Mouse (Mus musculus) small intestine, adult 2 months (tissue): ENCODE data around the gene Slc7a6. TPM values are rescaled to one million over a fixed set of nuclear protein-coding genes. Genes with fewer than 3 reads are reported as not detected.
A peak's percentile ranks its signal among the peaks of the same experiment; 100 is the strongest.

Experiments
- H3K27ac ChIP-seq: fragments of 200-500 bp; 2 replicates; pipeline ENCODE4 v1.5.1; 2012; ENCODE audit warnings: low read depth, low read length, control low read depth, inconsistent platforms; ENCODE audit not compliant: insufficient read depth
- H3K27me3 ChIP-seq: fragments of 200-500 bp; 2 replicates; pipeline ENCODE4 v1.6.1; 2012; ENCODE audit warnings: mild to moderate bottlenecking, moderate library complexity, low read length, inconsistent platforms; ENCODE audit not compliant: control insufficient read depth, insufficient read depth
- H3K36me3 ChIP-seq: fragments of 200-500 bp; 2 replicates; pipeline ENCODE4 v1.6.1; 2012; ENCODE audit warnings: mild to moderate bottlenecking, low read length, control low read depth, inconsistent platforms; ENCODE audit not compliant: control insufficient read depth, insufficient read depth
- H3K4me1 ChIP-seq: fragments of 200-500 bp; 2 replicates; pipeline ENCODE4 v1.6.1; 2012; ENCODE audit warnings: low read length, inconsistent platforms, mixed read lengths; ENCODE audit not compliant: control insufficient read depth, insufficient read depth, insufficient read length
- H3K4me3 ChIP-seq: fragments of 200-500 bp; 2 replicates; pipeline ENCODE4 v1.5.1; 2012; ENCODE audit warnings: low read depth, mild to moderate bottlenecking, control low read depth, inconsistent platforms, low read length, moderate library complexity
- CTCF ChIP-seq: fragments of 200-500 bp; IDR thresholded peaks from 2 replicates; pipeline ENCODE4 v1.5.1; 2012; ENCODE audit warnings: low read depth, mild to moderate bottlenecking, control low read depth, inconsistent platforms, low read length, moderate library complexity, mixed read lengths; ENCODE audit not compliant: insufficient replicate concordance, insufficient read length; ENCODE audit errors: extremely low read depth
- POLR2A ChIP-seq: fragments of 200-500 bp; IDR thresholded peaks from 2 replicates; pipeline ENCODE4 v1.6.1; 2012; ENCODE audit warnings: low read depth, mild to moderate bottlenecking, control low read depth, inconsistent platforms, low read length, moderate library complexity
- WGBS: fragments of 180-500 bp; shearing (Covaris S2); methylation state at CpG from one replicate; pipeline ENCODE4 v1.1.7; 2018; 5-methylcytosine and 5-hydroxymethylcytosine counted together
- polyA plus RNA-seq: library from polyadenylated mRNA; depleted of rRNA; stranded (reverse); fragments of >200 nt; gene quantifications from 2 replicates; pipeline ENCODE4 v1.2.3, GENCODE M21; 2012

Slc7a6 gene
- polyA plus RNA-seq, 1 experiment: 6.2 TPM

DNA sequence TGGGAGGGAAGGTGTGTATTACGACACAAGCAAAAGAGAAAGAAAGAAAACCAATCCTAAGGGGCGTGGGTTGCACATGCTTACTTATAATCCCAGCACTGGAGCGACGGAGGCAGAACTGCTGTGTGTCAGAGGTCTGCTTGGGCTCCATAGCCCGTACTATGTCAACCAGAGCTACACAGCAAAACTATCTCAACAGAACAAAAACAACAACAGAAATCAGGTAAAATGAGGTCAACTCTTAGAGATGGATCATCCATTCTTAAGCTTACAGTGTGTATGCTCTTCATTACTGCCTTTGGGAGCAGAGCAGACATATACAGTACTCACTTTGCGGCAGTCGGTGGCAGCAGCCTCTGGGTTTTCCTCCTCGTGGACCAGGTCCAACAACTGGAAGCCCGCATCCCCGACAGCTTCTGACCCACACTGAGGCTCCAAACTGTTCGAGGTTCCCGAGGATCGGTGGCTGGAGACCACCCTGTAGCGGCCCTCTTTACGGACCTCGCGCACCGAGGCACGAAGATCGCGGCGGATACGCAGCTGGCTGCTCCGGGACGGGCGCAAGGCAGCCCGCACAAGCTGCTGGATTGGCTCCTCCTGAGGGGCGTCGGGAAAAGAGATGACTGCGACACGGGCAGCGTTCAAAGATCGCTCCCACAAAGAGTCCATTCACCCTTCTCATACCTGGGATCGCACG lies 41.5 kb downstream of the Slc7a6 start:
- TF ChIP-seq POLR2A (no peak), CTCF (no peak)
- under 1% methylated on average over 35 of the region's 35 CpGs for WGBS
- Histone ChIP-seq H3K4me1 (peaks cover 3% of the 10 kb centered on the region; the same call in 1 of the 2 replicates), H3K27ac (peak overlapping the region; percentile 70), H3K27me3 (no peaks in the 10 kb centered on the region), H3K4me3 (peak overlapping the region; percentile 91), H3K36me3 (peaks cover 16% of the 10 kb centered on the region)

DNA sequence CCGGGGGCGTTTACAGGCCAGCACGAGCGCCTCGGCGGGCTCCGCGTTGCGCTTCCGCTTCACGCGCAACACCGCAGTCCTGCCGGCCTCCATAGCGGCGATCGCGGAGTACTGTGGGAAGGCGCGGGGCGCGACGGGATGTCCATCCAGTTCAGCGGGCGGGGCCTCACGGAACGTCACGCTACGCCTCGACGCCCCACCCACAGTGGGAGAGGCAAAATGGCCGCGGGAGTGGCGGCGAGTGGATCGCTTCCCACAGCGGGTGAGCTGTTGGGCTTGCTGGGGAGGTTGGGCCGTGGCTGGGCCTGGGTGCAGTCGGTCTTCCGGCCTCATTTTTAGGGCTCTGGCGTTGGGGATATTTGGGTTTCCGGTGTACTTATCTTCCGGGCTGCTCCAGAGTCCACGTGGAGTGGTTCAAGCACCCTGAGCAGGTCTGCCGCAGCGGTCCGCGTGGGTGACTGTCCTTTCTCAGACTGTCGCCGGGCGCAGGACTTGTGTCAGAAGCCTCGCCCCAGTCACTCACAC lies 42.2 kb downstream of the Slc7a6 start, which contains the start of the genes Slc7a6os and Prmt7:
Gene Slc7a6os, minus strand, starts transcription at position 115 of the 525 bp plus-strand sequence.
Gene Prmt7, plus strand, starts transcription at position 116 of the 525 bp plus-strand sequence.
- Histone ChIP-seq H3K27me3 (no peaks in the 10 kb centered on the region), H3K4me1 (peaks cover 3% of the 10 kb centered on the region; the same call in 1 of the 2 replicates), H3K27ac (peak within 1 kb of the TSS; percentile 70), H3K36me3 (peaks cover 11% of the 10 kb centered on the region), H3K4me3 (peak within 1 kb of the TSS; percentile 91)
- WGBS: under 1% methylated on average over 52 of the region's 52 CpGs
- peak; percentile 91 for TF ChIP-seq POLR2A
- TF ChIP-seq CTCF: no peak

DNA sequence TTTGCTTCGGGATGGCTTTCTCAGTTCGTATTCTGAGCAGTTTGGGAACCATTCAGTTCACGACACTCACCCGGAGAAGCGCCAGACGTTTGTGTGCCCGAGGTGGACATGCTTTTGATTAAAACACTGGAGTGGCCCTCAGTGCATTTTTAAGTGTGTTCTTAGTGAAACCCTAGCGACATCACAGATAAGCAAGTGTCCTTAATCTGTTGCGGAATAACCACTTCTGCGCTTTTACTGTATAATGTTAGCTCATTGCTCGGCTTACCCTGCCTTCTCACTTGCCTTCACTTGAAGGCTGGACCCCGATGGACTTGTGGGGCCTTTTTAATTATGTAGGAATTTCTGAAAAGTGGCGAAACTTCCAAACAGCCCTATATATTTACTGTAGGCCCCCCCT lies 42.8 kb downstream of the Slc7a6 start:
- TF ChIP-seq POLR2A (no peak), CTCF (no peak)
- H3K4me3 ChIP-seq: peak overlapping the region; percentile 91
- H3K36me3 ChIP-seq: peaks cover 11% of the 10 kb centered on the region
- H3K27ac ChIP-seq: peak overlapping the region; percentile 4; the same call in 1 of the 2 replicates
- no peaks in the 10 kb centered on the region for H3K27me3 ChIP-seq
- WGBS: 2% methylated on average over 13 of the region's 13 CpGs
- peaks cover 3% of the 10 kb centered on the region; the same call in 1 of the 2 replicates for H3K4me1 ChIP-seq

- no peak for TF ChIP-seq POLR2A
- no peak for TF ChIP-seq CTCF
- Histone ChIP-seq H3K27ac (no peak overlapping the region), H3K4me1 (peaks cover 3% of the 10 kb centered on the region; the same call in 1 of the 2 replicates), H3K27me3 (no peaks in the 10 kb centered on the region), H3K36me3 (peaks cover 7% of the 10 kb centered on the region), H3K4me3 (no peak overlapping the region)
- WGBS: 96% methylated on average over 3 of the region's 3 CpGs
Measured at GRCm38 (mm10) chr8:106213959-106214358, 45.3 kb downstream of the Slc7a6 start.

GRCm38 (mm10) chr8:106219620-106220019 lies 51.0 kb downstream of the Slc7a6 start:
- H3K4me1 ChIP-seq: no peaks in the 10 kb centered on the region
- H3K36me3 ChIP-seq: peaks cover 16% of the 10 kb centered on the region
- WGBS: 87% methylated on average over 3 of the region's 3 CpGs
- TF ChIP-seq POLR2A (no peak), CTCF (no peak)
- no peak overlapping the region for H3K4me3 ChIP-seq
- no peaks in the 10 kb centered on the region for H3K27me3 ChIP-seq
- no peak overlapping the region for H3K27ac ChIP-seq

DNA sequence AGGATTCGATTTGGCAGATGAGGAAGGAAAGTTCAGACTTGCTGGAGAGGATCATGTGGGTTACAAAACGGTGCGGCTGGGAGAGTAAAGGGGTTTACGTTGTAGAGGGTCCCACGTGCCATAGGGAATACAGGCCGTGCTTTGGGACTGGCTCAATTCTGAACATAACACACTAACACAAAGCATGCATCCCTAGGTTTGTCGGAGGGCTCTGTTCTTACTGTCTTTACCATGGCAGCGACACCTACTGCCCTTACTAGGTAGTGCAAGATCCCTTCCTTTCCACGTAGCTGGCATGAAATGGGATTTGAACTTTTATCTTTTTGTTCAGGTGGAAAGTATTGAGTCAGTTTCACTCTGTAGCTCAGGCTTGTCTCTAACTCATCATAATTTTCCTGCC lies 57.9 kb downstream of the Slc7a6 start:
- TF ChIP-seq CTCF: peak; percentile 55; the same call in 1 of the 2 replicates
- no peak for TF ChIP-seq POLR2A
- peaks cover 14% of the 10 kb centered on the region for H3K36me3 ChIP-seq
- no peak overlapping the region for H3K27ac ChIP-seq
- WGBS: 40% methylated on average over 9 of the region's 9 CpGs
- no peaks in the 10 kb centered on the region for H3K4me1 ChIP-seq
- no peaks in the 10 kb centered on the region for H3K27me3 ChIP-seq
- no peak overlapping the region for H3K4me3 ChIP-seq

DNA sequence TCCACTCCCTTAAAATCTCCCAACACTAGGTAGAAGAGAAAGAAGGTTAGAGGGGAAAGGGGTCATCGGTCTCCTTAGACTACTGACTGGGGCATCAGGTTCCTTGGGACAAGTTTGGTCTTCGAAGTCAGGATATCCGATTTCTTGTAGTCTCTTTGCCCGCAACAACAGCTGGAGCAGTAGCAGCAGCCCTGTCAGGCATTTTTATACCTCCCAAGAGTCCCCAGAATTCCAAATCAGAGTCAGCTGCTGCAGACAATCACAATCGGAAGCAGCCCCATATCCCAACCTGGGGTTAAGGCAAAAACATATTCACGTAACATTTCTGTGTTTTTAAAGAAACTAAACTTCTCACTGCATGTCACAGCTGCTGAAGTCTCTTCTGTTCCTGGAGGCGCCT lies 62.9 kb downstream of the Slc7a6 start:
- Histone ChIP-seq H3K36me3 (peaks cover 12% of the 10 kb centered on the region), H3K4me3 (no peak overlapping the region), H3K4me1 (no peaks in the 10 kb centered on the region), H3K27ac (no peak overlapping the region), H3K27me3 (no peaks in the 10 kb centered on the region)
- no peak for TF ChIP-seq CTCF
- no peak for TF ChIP-seq POLR2A
- WGBS: 97% methylated on average over 7 of the region's 7 CpGs
